Comparison of ENCODE assay signal across 22 mouse cellular contexts in genomic region chr7:64665120-64665519, GRCm38 (mm10).
A peak's percentile ranks its signal among the peaks of the same experiment; 100 is the strongest.
DNase-seq lines count a peak whose midpoint lies in the region; ATAC-seq and TF ChIP-seq lines count a peak whose summit lies in the region.
"Had no signal": no experiment of that assay in that cellular context is flagged by ENCODE, and none has a peak within 500 bp of the region (broad histone marks: within the 10 kb centered on the region; RNA-seq: fewer than 3 reads in every experiment).

No protein-coding gene starts in this region.

- TF ChIP-seq EP300 in heart, adult 2 months (IDR thresholded peaks at IDR 0.05; ENCODE audit: insufficient read depth, low read depth, low read length), result no peak

- intact Hi-C loops in heart, adult 2 months (cut with DNase I), result no loop called here

- H3K27me3 ChIP-seq in heart, adult 2 months (ENCODE audit: control insufficient read depth, insufficient read depth, low read length), result no peaks in the 10 kb centered on the region
- no peaks in the 10 kb centered on the region for H3K27me3 ChIP-seq in lung, embryonic 14.5 days (ENCODE audit: insufficient read depth, low read length)
- H3K27me3 ChIP-seq in midbrain, embryonic 13.5 days, result no peaks in the 10 kb centered on the region
- H3K27me3 ChIP-seq in midbrain, embryonic 11.5 days (ENCODE audit: control insufficient read depth, insufficient read depth, low read length), result no peaks in the 10 kb centered on the region
- no peaks in the 10 kb centered on the region for H3K27me3 ChIP-seq in midbrain, postnatal 0 days (ENCODE audit: insufficient read depth, low read length)
- H3K27me3 ChIP-seq: embryonic facial prominence, embryonic 13.5 days; forebrain, embryonic 12.5 days; limb, embryonic 13.5 days; liver, embryonic 12.5 days had no signal

- no peak for TF ChIP-seq CTCF in heart, adult 2 months (IDR thresholded peaks at IDR 0.05)
- no peak for TF ChIP-seq CTCF in lung, embryonic 14.5 days (IDR thresholded peaks at IDR 0.05; ENCODE audit: low read depth)
- TF ChIP-seq CTCF in midbrain, postnatal 0 days (IDR thresholded peaks at IDR 0.05), result no peak

- whole genome bisulfite sequencing in heart, adult 2 months, result 40% methylated on average over 7 of the region's 7 CpGs
- 29% methylated on average over 7 of the region's 7 CpGs for WGBS in lung, embryonic 14.5 days
- WGBS in midbrain, embryonic 13.5 days, result 82% methylated on average over 7 of the region's 7 CpGs
- 81% methylated on average over 7 of the region's 7 CpGs for WGBS in midbrain, embryonic 11.5 days
- 57% methylated on average over 7 of the region's 7 CpGs for whole genome bisulfite sequencing in midbrain, postnatal 0 days

- peak; percentile 48 for DNase-seq in heart, adult 11 months
- no peak for DNase-seq in heart, adult 2 months
- DNase-seq in lung, embryonic 14.5 days, result peak; percentile 63
- DNase-seq in lung, postnatal 25 days (ENCODE audit: low spot score), result no peak
- DNase-seq in midbrain, embryonic 11.5 days (ENCODE audit: low spot score, missing footprints), result no peak
- no peak for DNase-seq in midbrain, postnatal 0 days (ENCODE audit: low spot score)
- no peak for DNase-seq in spleen, postnatal 14 days (ENCODE audit: low spot score in 2 of 2)
- DNase-seq: adrenal gland, postnatal 10 days; cerebellum, adult 18-20 months; cerebellum, postnatal 25 days; embryo, embryonic 11 days; heart, postnatal 4 days; kidney, adult 18-20 months; kidney, postnatal 4 days had no signal

- TF ChIP-seq POLR2A in heart, adult 2 months (IDR thresholded peaks at IDR 0.05; ENCODE audit: insufficient read depth, low read depth, low read length), result no peak

- H3K27ac ChIP-seq in heart, adult 2 months, result no peak overlapping the region
- H3K27ac ChIP-seq in lung, embryonic 14.5 days (ENCODE audit: low read depth), result no peak overlapping the region
- 0 out of 2 replicates have a peak overlapping the region, but pooled peaks have one; percentile 42 for H3K27ac ChIP-seq in midbrain, embryonic 13.5 days
- H3K27ac ChIP-seq in midbrain, embryonic 11.5 days (ENCODE audit: low read depth, low read length), result no peak overlapping the region
- H3K27ac ChIP-seq in midbrain, postnatal 0 days (ENCODE audit: low read depth, low read length), result peak overlapping the region; percentile 47; the same call in 1 of the 2 replicates
- H3K27ac ChIP-seq: embryonic facial prominence, embryonic 13.5 days; forebrain, embryonic 12.5 days; heart, embryonic 10.5 days; limb, embryonic 13.5 days; liver, embryonic 12.5 days; macrophage had no signal

- no peak overlapping the region for H3K4me3 ChIP-seq in heart, adult 2 months
- H3K4me3 ChIP-seq in lung, embryonic 14.5 days (ENCODE audit: low read depth, low read length), result no peak overlapping the region
- H3K4me3 ChIP-seq in midbrain, embryonic 13.5 days (replicated peaks), result no peak overlapping the region
- H3K4me3 ChIP-seq in midbrain, embryonic 11.5 days (ENCODE audit: low read depth, low read length), result no peak overlapping the region
- no peak overlapping the region for H3K4me3 ChIP-seq in midbrain, postnatal 0 days (ENCODE audit: low read depth, low read length)
- H3K4me3 ChIP-seq: embryonic facial prominence, embryonic 13.5 days; erythroblast, embryonic 14.5 days; forebrain, embryonic 12.5 days; heart, embryonic 10.5 days; limb, embryonic 13.5 days; liver, embryonic 12.5 days had no signal

- no peaks in the 10 kb centered on the region for H3K4me1 ChIP-seq in heart, adult 2 months (ENCODE audit: control insufficient read depth, insufficient read depth, low read length)
- no peaks in the 10 kb centered on the region for H3K4me1 ChIP-seq in lung, embryonic 14.5 days (ENCODE audit: insufficient read depth)
- 0 out of 2 replicates have a peak, but pooled peaks cover 4% of the 10 kb centered on the region for H3K4me1 ChIP-seq in midbrain, embryonic 13.5 days (replicated peaks)
- H3K4me1 ChIP-seq in midbrain, embryonic 11.5 days (ENCODE audit: control insufficient read depth, insufficient read depth, low read length), result no peaks in the 10 kb centered on the region
- 0 out of 2 replicates have a peak, but pooled peaks cover 2% of the 10 kb centered on the region for H3K4me1 ChIP-seq in midbrain, postnatal 0 days (ENCODE audit: insufficient read depth, low read length)
- H3K4me1 ChIP-seq: embryonic facial prominence, embryonic 13.5 days; forebrain, embryonic 12.5 days; heart, embryonic 10.5 days; limb, embryonic 13.5 days; liver, embryonic 12.5 days had no signal

- ATAC-seq in lung, embryonic 14.5 days (ENCODE audit: insufficient read depth), result peak; percentile 67
- no peak for ATAC-seq in midbrain, embryonic 13.5 days
- ATAC-seq in midbrain, embryonic 11.5 days (ENCODE audit: low FRiP score), result no peak
- ATAC-seq in midbrain, postnatal 0 days (ENCODE audit: low FRiP score), result peak; percentile 22; the same call in 1 of the 2 replicates
- ATAC-seq: liver, embryonic 12.5 days had no signal

- H3K79me2 ChIP-seq in heart, adult 2 months (replicated peaks; ENCODE audit: control insufficient read depth, insufficient read depth, low read length), result no peaks in the 10 kb centered on the region

- no peak overlapping the region for H3K4me2 ChIP-seq in lung, embryonic 14.5 days
- H3K4me2 ChIP-seq in midbrain, embryonic 13.5 days (replicated peaks), result no peak overlapping the region
- H3K4me2 ChIP-seq in midbrain, embryonic 11.5 days, result no peak overlapping the region
- no peak overlapping the region for H3K4me2 ChIP-seq in midbrain, postnatal 0 days (ENCODE audit: low read depth, low read length, poor library complexity, severe bottlenecking)
- H3K4me2 ChIP-seq: embryonic facial prominence, embryonic 13.5 days; forebrain, embryonic 12.5 days; limb, embryonic 13.5 days; liver, embryonic 12.5 days had no signal

- H3K9me3 ChIP-seq in lung, embryonic 14.5 days (ENCODE audit: low read depth, low read length), result no peaks in the 10 kb centered on the region
- no peaks in the 10 kb centered on the region for H3K9me3 ChIP-seq in midbrain, embryonic 13.5 days
- no peaks in the 10 kb centered on the region for H3K9me3 ChIP-seq in midbrain, embryonic 11.5 days (ENCODE audit: control insufficient read depth, low read length)
- H3K9me3 ChIP-seq in midbrain, postnatal 0 days (ENCODE audit: low read length), result no peaks in the 10 kb centered on the region
- H3K9me3 ChIP-seq: embryonic facial prominence, embryonic 13.5 days; forebrain, embryonic 12.5 days; heart, embryonic 10.5 days; limb, embryonic 13.5 days had no signal

- no peak overlapping the region for H3K9ac ChIP-seq in heart, adult 2 months (ENCODE audit: low read depth, low read length)
- H3K9ac ChIP-seq in lung, embryonic 14.5 days, result no peak overlapping the region
- no peak overlapping the region for H3K9ac ChIP-seq in midbrain, embryonic 13.5 days (replicated peaks)
- no peak overlapping the region for H3K9ac ChIP-seq in midbrain, embryonic 11.5 days (ENCODE audit: low read length)
- H3K9ac ChIP-seq in midbrain, postnatal 0 days (replicated peaks; ENCODE audit: low read length, poor library complexity, severe bottlenecking), result no peak overlapping the region
- H3K9ac ChIP-seq: embryonic facial prominence, embryonic 13.5 days; forebrain, embryonic 12.5 days; limb, embryonic 13.5 days; liver, embryonic 12.5 days had no signal

- no peaks in the 10 kb centered on the region for H3K36me3 ChIP-seq in heart, adult 2 months (ENCODE audit: control insufficient read depth, insufficient read depth, low read length)
- no peaks in the 10 kb centered on the region for H3K36me3 ChIP-seq in lung, embryonic 14.5 days (ENCODE audit: insufficient read depth)
- H3K36me3 ChIP-seq in midbrain, embryonic 13.5 days, result no peaks in the 10 kb centered on the region
- H3K36me3 ChIP-seq in midbrain, embryonic 11.5 days (ENCODE audit: control insufficient read depth, insufficient read depth, low read length), result no peaks in the 10 kb centered on the region
- no peaks in the 10 kb centered on the region for H3K36me3 ChIP-seq in midbrain, postnatal 0 days (ENCODE audit: insufficient read depth, low read length)
- H3K36me3 ChIP-seq: embryonic facial prominence, embryonic 13.5 days; heart, embryonic 10.5 days; limb, embryonic 13.5 days; liver, embryonic 12.5 days had no signal

Comparison
In these comparisons a context has a peak if more than half of its experiments do, and no peak if none do; other contexts are left out.
1. DNase-seq: peak in heart, adult 11 months (single experiment) and lung, embryonic 14.5 days (single experiment); none in heart, adult 2 months (0 of 2), lung, postnatal 25 days (single experiment), midbrain, embryonic 11.5 days (single experiment), midbrain, postnatal 0 days (single experiment) and spleen, postnatal 14 days (0 of 2).
2. H3K27ac ChIP-seq: peak in midbrain, embryonic 13.5 days (single experiment) and midbrain, postnatal 0 days (single experiment); none in heart, adult 2 months (single experiment), lung, embryonic 14.5 days (single experiment) and midbrain, embryonic 11.5 days (single experiment).
3. ATAC-seq: peak in lung, embryonic 14.5 days (single experiment) and midbrain, postnatal 0 days (single experiment); none in midbrain, embryonic 13.5 days (single experiment) and midbrain, embryonic 11.5 days (single experiment).